Mouse (Mus musculus) kidney, adult 11 months (tissue): ENCODE data around the gene Ino80e.

Experiments used
- DNase-seq: peaks from one replicate; pipeline ENCODE4 v3.0.0; 2022

Gene Ino80e

DNA sequence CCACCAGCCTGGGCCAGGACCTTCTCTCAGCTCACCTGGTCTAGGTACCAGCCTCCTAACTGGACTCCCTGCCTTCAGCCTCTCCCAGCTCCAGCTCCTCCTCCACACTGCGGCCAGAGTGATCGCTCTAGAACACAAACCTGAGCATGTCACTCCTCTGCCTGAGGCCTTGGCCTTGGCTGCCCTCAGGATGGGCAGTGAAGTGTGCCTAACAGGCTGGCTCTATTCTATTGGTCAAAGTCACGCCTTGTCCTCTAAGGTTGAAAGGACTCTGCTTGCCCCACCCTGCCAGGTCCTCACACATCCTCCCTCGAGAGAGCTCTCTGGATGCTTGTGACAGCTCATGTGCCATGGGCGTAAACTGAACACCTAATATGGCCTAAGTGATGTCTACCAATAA, 8.7 kb downstream of the Ino80e start:
- peak; percentile 87 for DNase-seq

DNA sequence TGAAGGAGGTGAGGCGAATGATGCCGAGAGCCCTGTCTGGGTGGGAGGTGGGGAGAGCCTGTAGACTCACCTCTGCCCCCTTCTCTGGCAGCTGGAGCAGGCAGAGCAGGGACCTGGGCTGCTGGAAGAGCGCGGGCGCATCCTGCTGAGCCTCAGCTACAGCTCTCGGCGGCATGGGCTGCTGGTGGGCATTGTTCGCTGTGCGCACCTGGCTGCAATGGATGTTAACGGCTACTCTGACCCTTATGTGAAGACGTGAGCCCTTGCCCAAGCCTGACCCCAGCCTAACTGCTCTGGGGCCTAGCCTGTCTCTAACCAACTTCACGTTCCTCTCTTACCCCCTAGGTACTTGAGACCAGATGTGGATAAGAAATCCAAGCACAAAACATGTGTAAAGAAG, 11.0 kb downstream of the Ino80e start:
- DNase-seq, result no peak

GRCm38 (mm10) chr7:126850161-126850560, 12.0 kb downstream of the Ino80e start:
- DNase-seq, result no peak

DNA sequence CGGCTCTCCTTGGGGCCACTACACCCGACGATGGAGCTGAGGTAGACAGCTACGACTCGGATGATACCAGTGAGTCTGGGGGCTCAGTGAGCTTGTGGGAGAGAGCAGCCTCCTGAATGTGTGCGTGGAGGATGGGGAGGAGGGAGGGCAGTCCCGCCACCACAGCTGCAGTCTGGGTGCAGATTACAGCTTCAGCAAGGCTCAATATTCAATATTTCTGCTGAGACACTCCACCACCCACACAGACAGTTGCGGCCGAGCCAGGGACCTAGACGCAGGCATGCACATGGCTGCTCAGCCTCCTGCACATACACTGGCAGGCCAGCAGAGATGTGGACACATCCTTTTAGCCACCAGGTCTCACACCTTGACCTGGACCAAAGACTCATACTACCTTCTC, 13.4 kb downstream of the Ino80e start:
- no peak for DNase-seq

GRCm38 (mm10) chr7:126847421-126848398, 14.5 kb downstream of the Ino80e start:
- DNase-seq, result no peak

DNA sequence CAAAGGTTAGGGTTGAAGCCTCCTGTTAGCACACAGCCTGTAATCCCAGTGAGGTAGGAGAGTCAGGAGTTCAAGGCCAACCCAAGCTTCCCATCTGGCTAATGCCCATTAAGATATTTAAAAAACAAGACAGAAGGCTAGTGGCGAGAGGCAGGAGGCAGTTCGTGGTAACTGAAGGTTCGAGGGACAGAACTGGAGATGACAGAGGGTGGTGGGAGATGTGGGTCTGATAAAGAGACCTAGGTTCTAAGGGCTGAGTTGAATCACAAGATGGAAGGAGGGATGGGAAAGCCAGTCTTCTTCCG, 15.1 kb downstream of the Ino80e start, which contains the start of gene Doc2a:
Doc2a (plus strand) TSS at position 301 of the 305 bp plus-strand sequence.
- DNase-seq, result no peak

GRCm38 (mm10) chr7:126845516-126845915, 16.7 kb downstream of the Ino80e start:
- DNase-seq, result no peak

GRCm38 (mm10) chr7:126843276-126843675, 18.9 kb downstream of the Ino80e start:
- DNase-seq, result no peak

DNA sequence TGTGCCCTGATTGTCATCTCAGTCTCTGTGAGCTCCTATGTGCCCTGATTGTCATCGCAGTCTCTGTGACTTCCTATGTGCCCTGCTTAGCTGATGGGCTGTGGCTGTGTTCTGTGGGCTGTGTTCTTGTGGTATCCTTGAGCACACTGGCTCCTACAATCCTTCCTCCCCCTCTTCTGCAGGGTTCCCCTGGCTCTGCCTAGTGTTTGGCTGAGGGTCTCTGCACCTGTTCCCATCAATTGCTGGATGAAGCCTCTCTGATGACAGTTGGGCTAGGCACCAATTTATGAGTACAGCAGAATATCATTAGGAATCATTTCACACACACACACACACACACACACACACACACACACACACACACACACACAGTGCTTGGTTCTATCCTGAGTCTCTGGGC, 28.9 kb downstream of the Ino80e start:
- no peak for DNase-seq

DNA sequence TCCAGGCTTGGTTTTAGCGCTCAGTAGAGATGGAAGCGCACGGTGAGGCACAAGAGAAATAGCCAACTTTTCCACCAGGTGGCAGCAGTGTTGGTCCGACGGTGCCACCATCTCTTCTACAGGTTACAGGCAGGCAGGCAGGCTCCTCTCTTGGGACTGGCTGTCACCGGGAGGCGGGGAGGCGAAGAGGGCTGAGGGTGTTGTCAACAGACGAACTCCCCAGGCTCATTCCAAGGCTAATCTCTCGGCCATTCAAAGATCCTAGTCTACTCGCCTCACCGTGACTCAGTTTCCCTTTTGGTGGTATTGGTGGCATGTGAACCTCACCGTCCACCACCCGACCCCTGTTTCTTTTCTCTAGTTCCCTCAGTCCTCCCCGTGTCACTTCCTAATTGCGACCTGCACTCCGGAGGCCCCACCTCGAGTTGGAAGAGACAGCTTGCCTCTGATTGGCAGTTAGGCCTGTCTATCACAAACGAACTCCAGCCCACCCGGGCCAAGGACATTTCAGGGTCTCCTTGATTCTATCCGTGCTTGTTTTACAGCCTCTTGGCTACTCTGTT, 30.1 kb downstream of the Ino80e start:
- DNase-seq, result peak; percentile 86

GRCm38 (mm10) chr7:126831539-126831938, 30.6 kb downstream of the Ino80e start, which contains the start of gene 4930451I11Rik:
4930451I11Rik (minus strand) TSS chr7:126831639.
- DNase-seq, result no peak

- no peak for DNase-seq
Measured at GRCm38 (mm10) chr7:126825952-126826351, 36.2 kb downstream of the Ino80e start.

GRCm38 (mm10) chr7:126825403-126825802, 36.8 kb downstream of the Ino80e start:
- no peak for DNase-seq

- DNase-seq, result no peak
Measured at GRCm38 (mm10) chr7:126823940-126824339, 38.2 kb downstream of the Ino80e start.

GRCm38 (mm10) chr7:126823202-126823711, 38.9 kb downstream of the Ino80e start:
- no peak for DNase-seq

DNA sequence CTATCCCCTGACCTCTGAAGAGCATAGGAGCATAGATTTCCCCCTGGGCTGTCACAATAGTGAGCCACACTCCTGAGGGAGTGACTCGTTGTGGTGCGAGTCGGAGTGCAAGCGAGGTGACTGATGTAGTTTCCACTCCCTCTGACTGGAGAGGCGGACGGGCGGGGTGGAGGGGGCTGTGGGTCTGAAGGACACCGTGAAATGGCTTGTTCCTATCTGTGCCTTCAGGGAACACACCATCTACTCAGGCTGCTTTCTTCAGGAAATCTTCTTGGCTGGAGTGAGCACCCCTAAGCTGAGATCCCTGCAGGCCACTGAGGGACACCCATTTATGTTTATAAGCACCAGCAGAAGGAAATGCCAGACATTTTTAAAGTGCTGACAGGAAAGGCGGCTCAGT, 39.4 kb downstream of the Ino80e start:
- DNase-seq, result no peak

GRCm38 (mm10) chr7:126821835-126822511, 40.2 kb downstream of the Ino80e start:
- peak; percentile 62 for DNase-seq

- DNase-seq, result no peak
Measured at GRCm38 (mm10) chr7:126818818-126819217, 43.4 kb downstream of the Ino80e start.

DNA sequence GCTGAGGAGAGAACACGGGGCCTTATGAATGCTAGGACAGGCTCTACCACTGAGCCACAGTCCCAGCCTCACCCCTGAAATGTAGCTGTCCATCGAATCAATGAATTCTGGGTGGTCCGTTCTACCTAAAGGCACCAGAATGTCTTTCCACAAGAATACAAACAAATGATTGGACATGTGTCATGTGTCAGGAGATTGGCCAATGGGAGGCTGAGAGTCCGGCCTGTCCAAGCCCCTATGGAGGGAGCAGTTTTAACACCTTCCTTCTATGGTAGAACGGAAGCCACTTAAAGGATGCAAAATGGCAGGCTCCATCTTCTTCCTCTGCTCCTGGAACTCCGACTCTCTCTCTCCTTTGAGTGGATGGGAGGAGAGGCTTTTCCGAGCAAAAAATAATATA, 44.6 kb downstream of the Ino80e start:
- DNase-seq, result no peak

GRCm38 (mm10) chr7:126816494-126816893, 45.7 kb downstream of the Ino80e start:
- no peak for DNase-seq

GRCm38 (mm10) chr7:126815726-126816222, 46.4 kb downstream of the Ino80e start:
- DNase-seq, result no peak

GRCm38 (mm10) chr7:126809723-126810369, 52.3 kb downstream of the Ino80e start:
- no peak for DNase-seq
